Mouse (Mus musculus) G1E (cell line): ENCODE results near the gene Smg6.

Experiments
- CTCF ChIP-seq: IDR thresholded peaks from 2 replicates; pipeline ENCODE4 v1.5.1; 2012; ENCODE audit warnings: low read depth, low read length, inconsistent platforms, mixed read lengths
- GATA1 ChIP-seq: IDR thresholded peaks from 2 replicates; pipeline ENCODE4 v1.6.1; 2012; ENCODE audit warnings: borderline replicate concordance, low read length, inconsistent platforms, mixed read lengths
- POLR2AphosphoS5 ChIP-seq: IDR thresholded peaks from 2 replicates; pipeline ENCODE4 v1.6.1; 2012; ENCODE audit warnings: low read depth, low read length, inconsistent platforms; ENCODE audit not compliant: insufficient replicate concordance
- TAL1 ChIP-seq: conservative IDR thresholded peaks from 2 replicates; pipeline ENCODE4 v1.6.1; 2012; ENCODE audit warnings: low read depth, low read length, inconsistent platforms, mixed read lengths

GRCm38 (mm10) chr11:74965516-74965915 lies 39.9 kb downstream of the Smg6 start:
- no peak for TF ChIP-seq CTCF
- no peak for TF ChIP-seq TAL1
- TF ChIP-seq POLR2AphosphoS5, result no peak
- no peak for TF ChIP-seq GATA1
